In genomic region chr13:99609151-99610146, GRCm38 (mm10) we compare ENCODE assay signal across 12 mouse cellular contexts.
A peak's percentile ranks its signal among the peaks of the same experiment; 100 is the strongest.
DNase-seq lines count a peak whose midpoint lies in the region; ATAC-seq and TF ChIP-seq lines count a peak whose summit lies in the region.
"Had no signal": no experiment of that assay in that cellular context is flagged by ENCODE, and none has a peak within 500 bp of the region (broad histone marks: within the 10 kb centered on the region; RNA-seq: fewer than 3 reads in every experiment).

No protein-coding gene starts in this region.

- no peak overlapping the region for H3K9ac ChIP-seq in ES-E14 (ENCODE audit: insufficient read depth, low read depth, low read length, poor library complexity, severe bottlenecking)
- no peak overlapping the region for H3K9ac ChIP-seq in midbrain, embryonic 14.5 days (replicated peaks; ENCODE audit: low read length)
- H3K9ac ChIP-seq: embryonic facial prominence, embryonic 13.5 days had no signal

- peak overlapping the region; percentile 14 for H3K4me2 ChIP-seq in midbrain, embryonic 14.5 days (ENCODE audit: low read length)
- H3K4me2 ChIP-seq: embryonic facial prominence, embryonic 13.5 days had no signal

- no peaks in the 10 kb centered on the region for H3K9me3 ChIP-seq in ES-E14 (ENCODE audit: control insufficient read depth, insufficient read depth, low read depth, low read length)
- H3K9me3 ChIP-seq in hindbrain, embryonic 10.5 days, result no peaks in the 10 kb centered on the region
- H3K9me3 ChIP-seq in midbrain, embryonic 14.5 days (ENCODE audit: control insufficient read depth, low read length), result no peaks in the 10 kb centered on the region
- H3K9me3 ChIP-seq: embryonic facial prominence, embryonic 13.5 days had no signal

- in situ Hi-C loops in ES-E14 (cut with MboI; ENCODE audit: low sequenced_read_pairs in 2 of 2, unreplicated experiment in 2 of 2), result no loop called here

- peaks cover 7 to 13% of the 10 kb centered on the region in 2 experiments for H3K4me1 ChIP-seq in ES-E14 (ENCODE audit: control insufficient read depth in 2 of 2, insufficient read depth in 2 of 2, low read length in 2 of 2, poor library complexity in 1 of 2)
- peaks cover 44% of the 10 kb centered on the region for H3K4me1 ChIP-seq in hindbrain, embryonic 10.5 days (replicated peaks)
- peaks cover 19% of the 10 kb centered on the region for H3K4me1 ChIP-seq in midbrain, embryonic 14.5 days (ENCODE audit: control insufficient read depth, insufficient read depth, low read length)

- DNase-seq in ES-E14 (ENCODE audit: low read depth, low spot score), result no peak
- DNase-seq in embryo, embryonic 10.5 days (ENCODE audit: low spot score), result peak; percentile 64
- peak; percentile 62 for DNase-seq in hindbrain, embryonic 10.5 days (ENCODE audit: low spot score)
- DNase-seq in midbrain, embryonic 14.5 days, result peak; percentile 79
- no peak for DNase-seq in B cell, adult 2 months
- DNase-seq in right cerebral cortex, adult 18-20 months, result no peak
- no peak for DNase-seq in adrenal gland, postnatal 25 days
- DNase-seq in lung, postnatal 25 days (ENCODE audit: low spot score), result no peak
- DNase-seq: right cerebral cortex, postnatal 25 days had no signal

- peak overlapping the region; percentile 27; the same call in 1 of the 2 replicates for H3K27ac ChIP-seq in ES-E14 (ENCODE audit: insufficient read depth, low read depth, low read length, poor library complexity, severe bottlenecking)
- H3K27ac ChIP-seq in hindbrain, embryonic 10.5 days, result peak overlapping the region; percentile 80
- H3K27ac ChIP-seq in midbrain, embryonic 14.5 days (replicated peaks; ENCODE audit: low read depth, low read length), result peak overlapping the region; percentile 66
- H3K27ac ChIP-seq: embryonic facial prominence, embryonic 13.5 days; stomach, postnatal 0 days had no signal

- no peaks in the 10 kb centered on the region for H3K27me3 ChIP-seq in hindbrain, embryonic 10.5 days (ENCODE audit: insufficient read depth, poor library complexity, severe bottlenecking)
- no peaks in the 10 kb centered on the region for H3K27me3 ChIP-seq in midbrain, embryonic 14.5 days (ENCODE audit: control insufficient read depth, insufficient read depth, low read length)
- H3K27me3 ChIP-seq: CH12.LX; embryonic facial prominence, embryonic 13.5 days had no signal

- H3K4me3 ChIP-seq in ES-E14 (ENCODE audit: insufficient read depth in 1 of 2, low read depth in 1 of 2, low read length in 2 of 2, poor library complexity in 1 of 2, severe bottlenecking in 1 of 2), result no peak overlapping the region
- H3K4me3 ChIP-seq in hindbrain, embryonic 10.5 days, result no peak overlapping the region
- H3K4me3 ChIP-seq in midbrain, embryonic 14.5 days (replicated peaks; ENCODE audit: low read depth, low read length), result no peak overlapping the region
- H3K4me3 ChIP-seq: embryonic facial prominence, embryonic 13.5 days had no signal

- peak; percentile 50; the same call in 1 of the 2 replicates for ATAC-seq in midbrain, embryonic 14.5 days (ENCODE audit: low FRiP score, low TSS enrichment)

- H3K36me3 ChIP-seq in ES-E14 (ENCODE audit: control insufficient read depth, insufficient read depth, low read length, poor library complexity, severe bottlenecking), result no peaks in the 10 kb centered on the region
- no peaks in the 10 kb centered on the region for H3K36me3 ChIP-seq in hindbrain, embryonic 10.5 days
- H3K36me3 ChIP-seq in midbrain, embryonic 14.5 days (ENCODE audit: control insufficient read depth, insufficient read depth, low read length), result no peaks in the 10 kb centered on the region
- H3K36me3 ChIP-seq: embryonic facial prominence, embryonic 13.5 days had no signal

- WGBS in hindbrain, embryonic 10.5 days, result 31% methylated on average over 9 of the region's 9 CpGs
- 13% methylated on average over 9 of the region's 9 CpGs for WGBS in midbrain, embryonic 14.5 days

TF ChIP-seq in ES-E14, 5 proteins besides CTCF, POLR2A, EP300 and RAD21:
- TF ChIP-seq CHD2 (IDR thresholded peaks at IDR 0.05; ENCODE audit: low read depth, low read length) (no peak), HCFC1 (IDR thresholded peaks at IDR 0.05; ENCODE audit: borderline replicate concordance, insufficient read depth, low read length) (no peak), MAFK (IDR thresholded peaks at IDR 0.05; ENCODE audit: insufficient read depth, low read depth, low read length) (peak; percentile 33; the same call in 1 of the 2 replicates), ZC3H11A (IDR thresholded peaks at IDR 0.05; ENCODE audit: borderline replicate concordance, low read depth, low read length) (no peak)

Comparison
In these comparisons a context has a peak if more than half of its experiments do, and no peak if none do; other contexts are left out.
1. DNase-seq: peak in embryo, embryonic 10.5 days (single experiment), hindbrain, embryonic 10.5 days (single experiment) and midbrain, embryonic 14.5 days (single experiment); none in ES-E14 (single experiment), B cell, adult 2 months (0 of 2), right cerebral cortex, adult 18-20 months (single experiment), adrenal gland, postnatal 25 days (single experiment) and lung, postnatal 25 days (single experiment).
2. H3K27ac ChIP-seq: peak in every context shown above with its lines; median percentile 80 in hindbrain, embryonic 10.5 days; 66 in midbrain, embryonic 14.5 days; 27 in ES-E14.